Mouse (Mus musculus): Measurements from ENCODE around the gene Pclo.

- TF ChIP-seq POLR2A (IDR thresholded peaks at IDR 0.05; ENCODE audit: control insufficient read depth, low read depth, low read length) (no peak), CTCF (IDR thresholded peaks at IDR 0.05; ENCODE audit: control insufficient read depth, insufficient read depth, insufficient replicate concordance, low read depth, low read length) (no peak)
Observed at GRCm38 (mm10) chr5:14591479-14591878, 76.8 kb downstream of the Pclo start.
